Mouse (Mus musculus) adrenal gland, postnatal 14 days (tissue): ENCODE measurements around the gene Adgrd1. TPM values are rescaled to one million over a fixed set of nuclear protein-coding genes. Genes with fewer than 3 reads are reported as not detected.

Source experiments
- total RNA-seq: library from RNA; stranded (reverse); gene quantifications from 2 replicates; pipeline ENCODE4 v1.2.3, GENCODE M21; 2021

Adgrd1 gene
- total RNA-seq, 1 experiment from 2014 or later, result 4.9 TPM

Other genes with a start within 250 kb of the Adgrd1 start
- gene Rimbp2, start 143.3 kb upstream of the Adgrd1 start, total RNA-seq, result 5.7 and 6.0 TPM in 2 replicates
- 27.1 and 27.5 TPM in 2 replicates for gene Stx2, start 88.2 kb upstream of the Adgrd1 start, total RNA-seq
- 212 and 219 TPM in 2 replicates for gene Ran, start 76.7 kb upstream of the Adgrd1 start, total RNA-seq